Mouse (Mus musculus) CH12.LX (cell line): Measurements from ENCODE around the gene Zg16. TPM values are rescaled to one million over a fixed set of nuclear protein-coding genes. Genes with fewer than 3 reads are reported as not detected.

Experiments used
- DNase-seq: peaks from one replicate; pipeline ENCODE4 v3.0.0-alpha.2; 2013; ENCODE audit errors: extremely low read depth
- H3K27ac ChIP-seq: 2 replicates; pipeline ENCODE4 v1.5.1; 2012; ENCODE audit warnings: low read depth, mild to moderate bottlenecking, control low read depth, moderate library complexity; ENCODE audit not compliant: insufficient read depth
- H3K27me3 ChIP-seq: replicated peaks from 2 replicates; pipeline ENCODE3; 2012; ENCODE audit warnings: inconsistent platforms
- H3K36me3 ChIP-seq, 2 experiments: replicated peaks in 1 of 2; 2 replicates each; pipeline versions ENCODE3 to v1.6.1; 2012; ENCODE audit warnings: inconsistent platforms in 1 of 2, low read length in 1 of 2, mild to moderate bottlenecking in 1 of 2, mixed read lengths in 1 of 2, moderate library complexity in 1 of 2; ENCODE audit not compliant: control insufficient read depth in 1 of 2, insufficient read depth in 1 of 2
- H3K4me1 ChIP-seq, 2 experiments: 2 replicates each; pipeline ENCODE4 v1.6.1; 2012; ENCODE audit warnings: inconsistent platforms in 1 of 2, moderate library complexity in 1 of 2; ENCODE audit not compliant: insufficient read depth in 2 of 2, control insufficient read depth in 1 of 2
- H3K4me2 ChIP-seq: 2 replicates; pipeline ENCODE4 v1.6.1; 2012; ENCODE audit warnings: low read depth, mild to moderate bottlenecking, control low read depth; ENCODE audit not compliant: poor library complexity, insufficient read depth, severe bottlenecking
- H3K4me3 ChIP-seq, 3 experiments: fragments of 150-350 bp in 1 of 3; sonication (generic) in 1 of 3; replicated peaks in 1 of 3; 2 replicates each; pipeline versions ENCODE3 to v1.5.1; 2011 to 2012; ENCODE audit warnings: low read depth in 2 of 3, low read length in 2 of 3, mild to moderate bottlenecking in 2 of 3, moderate library complexity in 2 of 3, control low read depth in 1 of 3, improper control_type of control experiment in 1 of 3, inconsistent platforms in 1 of 3, mixed read lengths in 1 of 3; ENCODE audit not compliant: poor library complexity in 1 of 3
- H3K79me2 ChIP-seq: replicated peaks from 2 replicates; pipeline ENCODE4 v1.6.1; 2012; ENCODE audit warnings: mild to moderate bottlenecking, moderate library complexity; ENCODE audit not compliant: control insufficient read depth, poor library complexity, insufficient read depth, severe bottlenecking; ENCODE audit errors: extremely low read depth
- H3K9ac ChIP-seq: 2 replicates; pipeline ENCODE4 v1.6.1; 2012; ENCODE audit warnings: low read depth, mild to moderate bottlenecking, control low read depth, moderate library complexity; ENCODE audit not compliant: insufficient read depth
- H3K9me3 ChIP-seq: replicated peaks from 2 replicates; pipeline ENCODE3; 2012; ENCODE audit warnings: low read length, inconsistent platforms, mixed read lengths
- CHD1 ChIP-seq: IDR thresholded peaks from 2 replicates; pipeline ENCODE4 v1.6.1; 2012; ENCODE audit warnings: low read depth, low read length, improper control_type of control experiment, inconsistent platforms
- GABPA ChIP-seq: IDR thresholded peaks from 2 replicates; pipeline ENCODE4 v1.6.1; 2012; ENCODE audit warnings: low read depth, low read length, improper control_type of control experiment, inconsistent platforms; ENCODE audit not compliant: insufficient replicate concordance
- HCFC1 ChIP-seq: IDR thresholded peaks from 2 replicates; pipeline ENCODE4 v1.6.1; 2012; ENCODE audit warnings: low read depth, mild to moderate bottlenecking, inconsistent platforms, low read length, improper control_type of control experiment
- JUN ChIP-seq: IDR thresholded peaks from 2 replicates; pipeline ENCODE4 v1.6.1; 2011; ENCODE audit warnings: low read depth, mild to moderate bottlenecking, low read length, improper control_type of control experiment, moderate library complexity; ENCODE audit not compliant: insufficient read depth
- JUND ChIP-seq: conservative IDR thresholded peaks from 2 replicates; pipeline ENCODE4 v1.6.1; 2011; ENCODE audit warnings: low read depth, low read length, improper control_type of control experiment
- KAT2A ChIP-seq: IDR thresholded peaks from 2 replicates; pipeline ENCODE4 v1.6.1; 2012; ENCODE audit warnings: low read length, improper control_type of control experiment, inconsistent platforms; ENCODE audit not compliant: insufficient replicate concordance
- MEF2A ChIP-seq: IDR thresholded peaks from 2 replicates; pipeline ENCODE4 v1.6.1; 2014; ENCODE audit warnings: low read depth, mild to moderate bottlenecking, inconsistent platforms, low read length, improper control_type of control experiment, borderline replicate concordance
- NELFE ChIP-seq: IDR thresholded peaks from 2 replicates; pipeline ENCODE4 v1.6.1; 2011; ENCODE audit warnings: low read depth, low read length, improper control_type of control experiment
- NRF1 ChIP-seq: IDR thresholded peaks from 2 replicates; pipeline ENCODE4 v1.6.1; 2014; ENCODE audit warnings: low read depth, mild to moderate bottlenecking, inconsistent platforms, low read length, improper control_type of control experiment, moderate library complexity
- PAX5 ChIP-seq: IDR thresholded peaks from 2 replicates; pipeline ENCODE4 v1.6.1; 2012; ENCODE audit warnings: low read length, inconsistent platforms, mixed read lengths
- RAD21 ChIP-seq: IDR thresholded peaks from 2 replicates; pipeline ENCODE4 v1.6.1; 2011; ENCODE audit warnings: low read depth, mild to moderate bottlenecking, low read length, improper control_type of control experiment, moderate library complexity
- RCOR1 ChIP-seq: conservative IDR thresholded peaks from 2 replicates; pipeline ENCODE4 v1.6.1; 2012; ENCODE audit warnings: low read depth, mild to moderate bottlenecking, inconsistent platforms, low read length, improper control_type of control experiment
- TBP ChIP-seq: conservative IDR thresholded peaks from 2 replicates; pipeline ENCODE4 v1.6.1; 2011; ENCODE audit warnings: low read depth, low read length, improper control_type of control experiment
- TCF12 ChIP-seq: IDR thresholded peaks from 2 replicates; pipeline ENCODE4 v1.6.1; 2014; ENCODE audit warnings: low read depth, mild to moderate bottlenecking, inconsistent platforms, low read length, improper control_type of control experiment
- UBTF ChIP-seq: IDR thresholded peaks from 2 replicates; pipeline ENCODE4 v1.6.1; 2012; ENCODE audit warnings: low read depth, mild to moderate bottlenecking, inconsistent platforms, low read length, improper control_type of control experiment, moderate library complexity
- ZC3H11A ChIP-seq: IDR thresholded peaks from 2 replicates; pipeline ENCODE4 v1.6.1; 2012; ENCODE audit warnings: low read depth, mild to moderate bottlenecking, inconsistent platforms, low read length, improper control_type of control experiment
- dilution Hi-C: fragments of 300-500 bp; cut with MboI; formaldehyde crosslinking; loops from 2 replicates; pipeline ENCODE4 v1.14.3; 2020; ENCODE audit warnings: low sequenced_read_pairs; ENCODE audit not compliant: extremely low pct_unique_long_range_greater_than_20kb, extremely low pct_ligation_motif_present
- in situ Hi-C: fragments of 300-500 bp; cut with MboI; formaldehyde crosslinking; loops from 3 replicates; pipeline ENCODE4 v1.14.3; 2019; ENCODE audit warnings: low sequenced_read_pairs, low pct_ligation_motif_present, low pct_unique_long_range_greater_than_20kb, mixed read lengths
- polyA plus RNA-seq: library from polyadenylated mRNA; unstranded; fragments of >175 nt; gene quantifications from 2 replicates; pipeline ENCODE4 v1.2.1, GENCODE M21; 2012; ENCODE audit warnings: low read depth; ENCODE audit not compliant: insufficient read length
- total RNA-seq, 2 experiments: library from RNA; depleted of rRNA; stranded (reverse); fragments of 300-350 nt in 1 of 2; fragments of >200 nt in 1 of 2; gene quantifications; 2 replicates each; pipeline ENCODE4 v1.2.3; 2012 to 2014

The Zg16 gene
- total and polyA plus RNA-seq, 3 experiments, result not detected

DNA sequence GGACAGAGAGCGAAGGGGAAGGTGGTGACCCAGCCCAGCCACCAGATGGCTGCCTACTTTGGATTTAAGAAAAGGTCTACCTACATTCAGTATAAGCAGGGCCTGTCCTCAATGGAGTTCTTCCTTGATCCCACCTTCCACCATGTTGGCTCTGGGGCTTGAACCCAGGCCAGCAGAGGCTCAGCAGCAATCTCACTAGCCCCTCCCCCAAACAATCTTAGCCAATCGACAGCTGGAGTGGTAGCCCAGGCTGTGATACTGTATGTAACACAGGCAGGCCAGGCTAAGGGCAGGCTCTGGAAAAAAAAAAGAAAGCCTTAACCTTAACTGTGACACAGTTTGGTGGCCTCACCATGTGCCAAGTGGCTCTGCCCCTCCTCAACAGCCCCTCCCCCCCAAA lies 75.4 kb downstream of the Zg16 start:
- H3K4me2 ChIP-seq, result no peak overlapping the region
- no peaks in the 10 kb centered on the region for H3K27me3 ChIP-seq
- H3K36me3 ChIP-seq, result peaks cover 6 to 36% of the 10 kb centered on the region in 2 experiments
- no peak for DNase-seq
- H3K79me2 ChIP-seq, result peaks cover 14% of the 10 kb centered on the region
- peaks cover 40 to 79% of the 10 kb centered on the region in 2 experiments for H3K4me1 ChIP-seq
- H3K9ac ChIP-seq, result no peak overlapping the region
- no peak overlapping the region for H3K4me3 ChIP-seq
- H3K9me3 ChIP-seq, result no peaks in the 10 kb centered on the region
- dilution Hi-C loops, result no loop called here
- no peak for TF ChIP-seq RCOR1
- in situ Hi-C loops, result loop anchor here (10.0 kb wide), 1 partner anchor 307 kb away; the partner anchor contains the start of gene Coro1a
- no peak overlapping the region for H3K27ac ChIP-seq

- Histone ChIP-seq H3K27ac (no peak overlapping the region), H3K9me3 (no peaks in the 10 kb centered on the region), H3K4me1 (peaks cover 40 to 85% of the 10 kb centered on the region in 2 experiments), H3K27me3 (no peaks in the 10 kb centered on the region), H3K4me3 (no peak overlapping the region), H3K9ac (no peak overlapping the region), H3K79me2 (peaks cover 14% of the 10 kb centered on the region), H3K36me3 (peaks cover 6 to 36% of the 10 kb centered on the region in 2 experiments), H3K4me2 (no peak overlapping the region)
- in situ Hi-C loops (loop anchor here (10.0 kb wide), 1 partner anchor 306 kb away; the partner anchor contains the start of gene Coro1a), dilution Hi-C loops (no loop called here)
- no peak for TF ChIP-seq UBTF
- no peak for TF ChIP-seq ZC3H11A
- TF ChIP-seq HCFC1, result no peak
- no peak for TF ChIP-seq CHD1
- TF ChIP-seq TBP, result no peak
- no peak for TF ChIP-seq PAX5
- no peak for TF ChIP-seq RAD21
- TF ChIP-seq KAT2A, result no peak
- no peak for TF ChIP-seq JUN
- TF ChIP-seq RCOR1, result no peak
- no peak for TF ChIP-seq MEF2A
- no peak for TF ChIP-seq GABPA
- no peak for TF ChIP-seq NELFE
- TF ChIP-seq TCF12, result no peak
- no peak for TF ChIP-seq NRF1
- TF ChIP-seq JUND, result no peak
- no peak for DNase-seq
Observed at GRCm38 (mm10) chr7:127011051-127011450, 76.1 kb downstream of the Zg16 start.
